Mouse (Mus musculus) C2C12 (cell line): ENCODE results near the gene Slc6a6. TPM values are rescaled to one million over a fixed set of nuclear protein-coding genes. Genes with fewer than 3 reads are reported as not detected.

Source experiments
- H3K27me3 ChIP-seq: one replicate; pipeline ENCODE4 v1.6.1; 2011; ENCODE audit not compliant: control insufficient read depth, insufficient read depth, insufficient read length
- H3K36me3 ChIP-seq: one replicate; pipeline ENCODE4 v1.6.1; 2011; ENCODE audit not compliant: control insufficient read depth, insufficient read depth
- H3K4me3 ChIP-seq: one replicate; pipeline ENCODE4 v1.5.1; 2011; ENCODE audit warnings: mild to moderate bottlenecking, control low read depth; ENCODE audit not compliant: poor library complexity, insufficient read depth, severe bottlenecking
- H3K79me2 ChIP-seq: one replicate; pipeline ENCODE4 v1.6.1; 2011; ENCODE audit not compliant: control insufficient read depth, insufficient read depth
- H3K79me3 ChIP-seq: one replicate; pipeline ENCODE4 v1.6.1; 2011; ENCODE audit warnings: low read depth, control low read depth
- H3ac ChIP-seq: one replicate; pipeline ENCODE3; 2011; ENCODE audit warnings: low read depth; ENCODE audit not compliant: control insufficient read depth, insufficient read length
- CEBPB ChIP-seq: IDR thresholded peaks from one replicate; pipeline ENCODE4 v1.6.1; 2011; ENCODE audit warnings: low read depth, mild to moderate bottlenecking, control low read depth, moderate library complexity
- CTCF ChIP-seq: IDR thresholded peaks from one replicate; pipeline ENCODE4 v1.5.1; 2011; ENCODE audit not compliant: control insufficient read depth, insufficient read depth, insufficient read length
- FOSL1 ChIP-seq: IDR thresholded peaks from one replicate; pipeline ENCODE4 v1.8.0; 2011; ENCODE audit warnings: mild to moderate bottlenecking, low read length; ENCODE audit not compliant: poor library complexity, insufficient read depth, severe bottlenecking
- MAX ChIP-seq: IDR thresholded peaks from one replicate; pipeline ENCODE4 v1.6.1; 2011; ENCODE audit warnings: mild to moderate bottlenecking, control low read depth
- MYOD1 ChIP-seq: IDR thresholded peaks from one replicate; pipeline ENCODE4 v1.6.1; 2011; ENCODE audit warnings: low read depth; ENCODE audit not compliant: control insufficient read depth, insufficient read length
- MYOG ChIP-seq: IDR thresholded peaks from one replicate; pipeline ENCODE4 v1.6.1; 2011; ENCODE audit not compliant: control insufficient read depth, insufficient read length; ENCODE audit errors: extremely low read depth
- USF1 ChIP-seq: IDR thresholded peaks from one replicate; pipeline ENCODE4 v1.6.1; 2011; ENCODE audit warnings: low read depth, mild to moderate bottlenecking, control low read depth, moderate library complexity
- polyA plus RNA-seq: library from polyadenylated mRNA; unstranded; fragments of >200 nt; fragmentation: generic; extraction: Trizol; gene quantifications from one replicate; pipeline ENCODE4 v1.2.1, GENCODE M21; 2012; ENCODE audit warnings: missing spikeins

Slc6a6 gene
- polyA plus RNA-seq, 1 experiment = 97.0 TPM

- Histone ChIP-seq H3K4me3 (no peak overlapping the region), H3K36me3 (peaks cover 81% of the 10 kb centered on the region), H3K79me2 (peaks cover 46% of the 10 kb centered on the region), H3ac (no peak overlapping the region), H3K27me3 (no peaks in the 10 kb centered on the region), H3K79me3 (peaks cover 32% of the 10 kb centered on the region)
- TF ChIP-seq FOSL1 = no peak
- no peak for TF ChIP-seq CEBPB
- no peak for TF ChIP-seq USF1
- no peak for TF ChIP-seq MYOG
- TF ChIP-seq MAX = no peak
- TF ChIP-seq CTCF = no peak
- no peak for TF ChIP-seq MYOD1
Measured at GRCm38 (mm10) chr6:91721215-91721701, 37.4 kb downstream of the Slc6a6 start.

DNA sequence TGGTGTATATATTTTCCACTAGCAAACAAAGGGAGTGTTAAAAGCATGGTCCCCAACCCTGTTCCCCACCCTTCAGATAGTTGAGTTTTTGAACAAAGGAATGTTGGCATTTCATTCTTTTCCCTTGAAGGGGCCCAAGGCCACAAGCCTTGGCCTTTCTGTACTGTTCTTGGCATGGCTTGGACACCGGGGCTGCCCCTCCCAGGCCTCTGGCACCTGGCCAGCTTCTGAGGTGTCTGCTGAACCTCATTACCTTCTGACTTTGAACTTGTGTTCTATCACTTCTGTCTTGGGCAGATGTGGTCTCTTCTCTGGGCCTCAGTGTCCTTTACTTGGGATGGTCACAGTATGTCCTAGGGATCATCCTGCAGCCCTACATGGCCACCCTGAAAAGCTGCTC is 43.5 kb downstream of the Slc6a6 start:
- no peak overlapping the region for H3ac ChIP-seq
- H3K27me3 ChIP-seq = no peaks in the 10 kb centered on the region
- no peak overlapping the region for H3K4me3 ChIP-seq
- H3K79me2 ChIP-seq = peaks cover 30% of the 10 kb centered on the region
- H3K79me3 ChIP-seq = peaks cover 3% of the 10 kb centered on the region
- TF ChIP-seq CEBPB = no peak
- no peak for TF ChIP-seq FOSL1
- TF ChIP-seq MAX = no peak
- TF ChIP-seq MYOD1 = no peak
- no peak for TF ChIP-seq CTCF
- TF ChIP-seq MYOG = no peak
- no peak for TF ChIP-seq USF1
- peaks cover 95% of the 10 kb centered on the region for H3K36me3 ChIP-seq

DNA sequence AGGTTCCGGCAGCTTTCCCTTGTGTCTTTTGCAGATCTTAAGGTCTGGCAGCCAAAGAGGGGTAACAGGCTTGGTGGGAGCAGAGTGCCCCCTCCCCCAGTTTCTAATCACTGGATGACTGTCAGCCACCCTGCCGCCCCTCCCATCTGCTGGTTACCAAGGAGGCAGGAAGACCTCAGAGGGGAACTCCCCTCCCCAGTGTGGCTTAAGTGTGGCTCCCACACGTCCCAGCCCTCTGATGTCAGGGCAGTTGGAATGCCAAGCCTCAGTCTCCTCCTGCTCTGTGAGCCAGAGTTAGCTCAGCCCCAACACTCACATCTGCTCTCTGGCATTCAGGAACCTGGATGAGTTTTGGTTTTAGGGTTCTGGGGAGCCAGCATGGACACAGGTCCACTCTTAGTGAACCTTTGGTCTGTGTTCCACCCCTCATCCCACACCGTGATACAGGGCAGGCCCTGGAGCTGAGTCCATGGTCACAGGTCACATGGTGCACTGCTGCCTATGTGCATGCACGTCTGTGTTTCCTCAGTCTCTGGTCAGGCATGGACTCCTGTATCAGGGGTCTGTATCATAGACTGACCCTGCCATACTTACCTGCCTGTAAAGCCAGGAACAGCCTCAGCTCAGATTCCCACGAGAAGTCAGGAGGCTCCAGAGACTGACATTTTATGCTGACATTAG is 45.2 kb downstream of the Slc6a6 start:
- peaks cover 9% of the 10 kb centered on the region for H3K79me3 ChIP-seq
- H3K4me3 ChIP-seq = no peak overlapping the region
- peaks cover 44% of the 10 kb centered on the region for H3K79me2 ChIP-seq
- H3ac ChIP-seq = peak overlapping the region; percentile 40
- no peaks in the 10 kb centered on the region for H3K27me3 ChIP-seq
- peaks cover 95% of the 10 kb centered on the region for H3K36me3 ChIP-seq
- TF ChIP-seq MYOD1 = no peak
- no peak for TF ChIP-seq MAX
- TF ChIP-seq MYOG = no peak
- no peak for TF ChIP-seq FOSL1
- TF ChIP-seq CEBPB = no peak
- no peak for TF ChIP-seq CTCF
- peak; percentile 54 for TF ChIP-seq USF1

- Histone ChIP-seq H3K79me3 (peaks cover 9% of the 10 kb centered on the region), H3K36me3 (peaks cover 95% of the 10 kb centered on the region), H3ac (no peak overlapping the region), H3K27me3 (no peaks in the 10 kb centered on the region), H3K79me2 (peaks cover 44% of the 10 kb centered on the region), H3K4me3 (no peak overlapping the region)
- TF ChIP-seq MYOD1 = no peak
- no peak for TF ChIP-seq CEBPB
- no peak for TF ChIP-seq MAX
- TF ChIP-seq FOSL1 = no peak
- no peak for TF ChIP-seq USF1
- TF ChIP-seq CTCF = no peak
- no peak for TF ChIP-seq MYOG
Measured at GRCm38 (mm10) chr6:91729677-91730127, 45.8 kb downstream of the Slc6a6 start.

DNA sequence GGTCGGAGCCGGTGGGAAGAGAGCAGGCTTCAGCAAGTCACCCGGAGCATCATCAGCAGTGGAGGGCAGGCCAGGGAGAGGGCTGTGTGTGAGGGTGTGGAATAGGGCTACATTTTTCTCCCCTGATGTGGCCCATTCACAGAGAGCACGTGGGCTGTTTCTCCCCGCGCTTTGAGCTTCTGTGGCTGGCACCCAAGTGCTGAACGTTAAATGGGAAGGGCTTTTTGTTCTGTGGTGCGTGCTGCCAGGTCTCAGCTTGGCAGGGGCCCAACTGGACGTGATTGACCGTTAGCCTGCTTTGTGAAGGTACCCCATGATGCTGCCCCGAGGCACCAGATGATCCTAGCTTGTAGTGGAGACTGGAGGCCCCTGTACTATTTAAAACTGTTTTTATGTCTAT is 48.3 kb downstream of the Slc6a6 start:
- Histone ChIP-seq H3K79me2 (peaks cover 39% of the 10 kb centered on the region), H3K27me3 (no peaks in the 10 kb centered on the region), H3ac (no peak overlapping the region), H3K79me3 (peaks cover 9% of the 10 kb centered on the region), H3K4me3 (no peak overlapping the region), H3K36me3 (peaks cover 95% of the 10 kb centered on the region)
- TF ChIP-seq FOSL1 (no peak), CTCF (no peak), CEBPB (no peak), USF1 (no peak), MAX (no peak), MYOD1 (no peak)
